Mouse (Mus musculus) ES-E14 (cell line): ENCODE results near the gene Ppp1r9b. TPM values are rescaled to one million over a fixed set of nuclear protein-coding genes. Genes with fewer than 3 reads are reported as not detected.
A peak's percentile ranks its signal among the peaks of the same experiment; 100 is the strongest.
"Not testable (repeated sequence)": the region's sequence is repeated elsewhere in the genome, so short reads cannot be mapped to it uniquely, and the experiment has no call there.

ENCODE experiments used
- DNase-seq: peaks from one replicate; pipeline ENCODE4 v3.0.0-alpha.2; 2013; ENCODE audit warnings: low read depth, low spot score
- H3K27ac ChIP-seq: 2 replicates; pipeline ENCODE4 v1.5.1; 2012; ENCODE audit warnings: low read depth, mild to moderate bottlenecking, low read length, moderate library complexity, mixed read lengths; ENCODE audit not compliant: poor library complexity, insufficient read depth, severe bottlenecking
- H3K36me3 ChIP-seq: 2 replicates; pipeline ENCODE4 v1.6.1; 2012; ENCODE audit warnings: mild to moderate bottlenecking, low read length, moderate library complexity, mixed read lengths; ENCODE audit not compliant: control insufficient read depth, poor library complexity, insufficient read depth, severe bottlenecking
- H3K4me1 ChIP-seq, 2 experiments: fragments of 150-350 bp in 1 of 2; sonication (generic) in 1 of 2; 2 replicates each; pipeline ENCODE4 v1.6.1; 2012; ENCODE audit warnings: low read length in 2 of 2, mild to moderate bottlenecking in 1 of 2, mixed read lengths in 1 of 2; ENCODE audit not compliant: control insufficient read depth in 2 of 2, insufficient read depth in 2 of 2, poor library complexity in 1 of 2
- H3K4me3 ChIP-seq, 2 experiments: fragments of 150-350 bp in 1 of 2; sonication (generic) in 1 of 2; 2 replicates each; pipeline ENCODE4 v1.5.1; 2012; ENCODE audit warnings: low read length in 2 of 2, low read depth in 1 of 2, mild to moderate bottlenecking in 1 of 2, mixed read lengths in 1 of 2; ENCODE audit not compliant: insufficient read depth in 1 of 2, poor library complexity in 1 of 2, severe bottlenecking in 1 of 2
- H3K9ac ChIP-seq: 2 replicates; pipeline ENCODE4 v1.6.1; 2012; ENCODE audit warnings: low read depth, mild to moderate bottlenecking, low read length, mixed read lengths; ENCODE audit not compliant: poor library complexity, insufficient read depth, severe bottlenecking
- H3K9me3 ChIP-seq: fragments of 150-350 bp; sonication (generic); 2 replicates; pipeline ENCODE4 v1.6.1; 2012; ENCODE audit warnings: low read depth, mild to moderate bottlenecking, low read length; ENCODE audit not compliant: control insufficient read depth, insufficient read depth
- CHD2 ChIP-seq: IDR thresholded peaks from 2 replicates; pipeline ENCODE4 v1.6.1; 2014; ENCODE audit warnings: mild to moderate bottlenecking, low read depth, low read length, inconsistent platforms
- HCFC1 ChIP-seq: IDR thresholded peaks from 2 replicates; pipeline ENCODE4 v1.6.1; 2012; ENCODE audit warnings: low read length, inconsistent platforms, borderline replicate concordance; ENCODE audit not compliant: insufficient read depth
- MAFK ChIP-seq: IDR thresholded peaks from 2 replicates; pipeline ENCODE4 v1.6.1; 2014; ENCODE audit warnings: mild to moderate bottlenecking, low read depth, low read length, inconsistent platforms; ENCODE audit not compliant: insufficient read depth
- ZC3H11A ChIP-seq: IDR thresholded peaks from 2 replicates; pipeline ENCODE4 v1.6.1; 2012; ENCODE audit warnings: low read depth, mild to moderate bottlenecking, inconsistent platforms, low read length, borderline replicate concordance
- ZNF384 ChIP-seq: IDR thresholded peaks from 2 replicates; pipeline ENCODE4 v1.6.1; 2012; ENCODE audit warnings: low read depth, low read length, inconsistent platforms
- in situ Hi-C, 2 experiments: fragments of 600-800 bp; cut with MboI; formaldehyde crosslinking; loops; one replicate each; pipeline ENCODE4 v1.15.1; 2025; ENCODE audit warnings: low sequenced_read_pairs in 2 of 2, inconsistent platforms in 1 of 2; ENCODE audit not compliant: unreplicated experiment in 2 of 2
- total RNA-seq: library from RNA; depleted of rRNA; stranded (reverse); fragments of 300-350 nt; gene quantifications from 2 replicates; pipeline ENCODE4 v1.2.3, GENCODE M21; 2012

Gene Ppp1r9b
- total RNA-seq, 1 experiment, result 29.5 TPM

- peak overlapping the region; percentile 61 to 64 for H3K4me3 ChIP-seq
- peaks cover 2 to 10% of the 10 kb centered on the region in 2 experiments; a peak in 2 of 4 replicates for H3K4me1 ChIP-seq
- DNase-seq, result no peak
- H3K36me3 ChIP-seq, result peaks cover 6% of the 10 kb centered on the region; the same call in 1 of the 2 replicates
- peak overlapping the region; percentile 47; the same call in 1 of the 2 replicates for H3K9ac ChIP-seq
- TF ChIP-seq ZC3H11A (no peak), CHD2 (no peak), HCFC1 (no peak), ZNF384 (no peak), MAFK (no peak)
- no peaks in the 10 kb centered on the region for H3K9me3 ChIP-seq
- no peak overlapping the region for H3K27ac ChIP-seq
- in situ Hi-C loops, result no loop called here
Measured at GRCm38 (mm10) chr11:95008661-95009628, 18.1 kb downstream of the Ppp1r9b start.

- DNase-seq, result no peak
- Histone ChIP-seq H3K36me3 (peaks cover 6% of the 10 kb centered on the region; the same call in 1 of the 2 replicates), H3K9me3 (no peaks in the 10 kb centered on the region), H3K4me3 (peak within 1 kb of the TSS; percentile 61 to 64), H3K4me1 (peaks cover 2 to 10% of the 10 kb centered on the region in 2 experiments; a peak in 2 of 4 replicates), H3K27ac (no peak within 1 kb of the TSS), H3K9ac (peak within 1 kb of the TSS; percentile 47)
- no peak for TF ChIP-seq HCFC1
- TF ChIP-seq MAFK, result no peak
- TF ChIP-seq CHD2, result no peak
- TF ChIP-seq ZNF384, result no peak
- no peak for TF ChIP-seq ZC3H11A
- in situ Hi-C loops, result no loop called here
Measured at GRCm38 (mm10) chr11:95009629-95010014, 18.8 kb downstream of the Ppp1r9b start, which contains the start of gene Samd14. Gene Samd14, plus strand, starts transcription at chr11:95009879.

GRCm38 (mm10) chr11:95010141-95010739 lies 19.4 kb downstream of the Ppp1r9b start:
- in situ Hi-C loops, result no loop called here
- Histone ChIP-seq H3K4me1 (peaks cover 2 to 10% of the 10 kb centered on the region in 2 experiments; a peak in 2 of 4 replicates), H3K36me3 (peaks cover 3% of the 10 kb centered on the region; the same call in 1 of the 2 replicates), H3K27ac (no peak overlapping the region), H3K4me3 (peak overlapping the region; percentile 61 to 64), H3K9ac (no peak overlapping the region), H3K9me3 (no peaks in the 10 kb centered on the region)
- no peak for DNase-seq
- TF ChIP-seq MAFK, result no peak
- no peak for TF ChIP-seq HCFC1
- no peak for TF ChIP-seq ZC3H11A
- TF ChIP-seq CHD2, result no peak
- no peak for TF ChIP-seq ZNF384

GRCm38 (mm10) chr11:95010841-95011403 lies 20.1 kb downstream of the Ppp1r9b start:
- not testable (repeated sequence) for H3K9ac ChIP-seq

More at GRCm38 (mm10) chr11:95010841-95011403, 20.1 kb downstream of the Ppp1r9b start:
- H3K4me1 ChIP-seq, H3K36me3 ChIP-seq, H3K9me3 ChIP-seq, H3K4me3 ChIP-seq, H3K27ac ChIP-seq, in situ Hi-C loops, DNase-seq: not testable (repeated sequence)
